Mouse (Mus musculus) erythroblast, embryonic 14.5 days (primary cell): ENCODE data around the gene Rbm38. TPM values are rescaled to one million over a fixed set of nuclear protein-coding genes. Genes with fewer than 3 reads are reported as not detected.

Experiments used
- H3K27me3 ChIP-seq: 2 replicates; pipeline ENCODE4 v1.6.1; 2012; ENCODE audit warnings: inconsistent platforms; ENCODE audit not compliant: control insufficient read depth
- H3K36me3 ChIP-seq: 2 replicates; pipeline ENCODE4 v1.6.1; 2012; ENCODE audit warnings: mild to moderate bottlenecking, inconsistent platforms; ENCODE audit not compliant: control insufficient read depth
- H3K4me1 ChIP-seq: 2 replicates; pipeline ENCODE4 v1.6.1; 2012; ENCODE audit warnings: inconsistent platforms; ENCODE audit not compliant: control insufficient read depth
- H3K4me3 ChIP-seq: replicated peaks from 2 replicates; pipeline ENCODE3; 2012; ENCODE audit warnings: moderate library complexity, mild to moderate bottlenecking, inconsistent platforms
- H3K9me3 ChIP-seq: 2 replicates; pipeline ENCODE4 v1.6.1; 2012; ENCODE audit warnings: low read length, inconsistent platforms, mixed read lengths; ENCODE audit not compliant: control insufficient read depth
- GATA1 ChIP-seq: IDR thresholded peaks from 2 replicates; pipeline ENCODE4 v1.6.1; 2012; ENCODE audit warnings: low read length, inconsistent platforms, mixed read lengths
- TAL1 ChIP-seq: IDR thresholded peaks from 3 replicates; pipeline ENCODE4 v1.6.1; 2012; ENCODE audit warnings: low read length, inconsistent platforms, mixed read lengths
- polyA plus RNA-seq: library from polyadenylated mRNA; stranded (reverse); fragments of >175 nt; gene quantifications from 2 replicates; pipeline ENCODE4 v1.2.3, GENCODE M21; 2012

Rbm38 gene
- polyA plus RNA-seq, 1 experiment, result 548 TPM

DNA sequence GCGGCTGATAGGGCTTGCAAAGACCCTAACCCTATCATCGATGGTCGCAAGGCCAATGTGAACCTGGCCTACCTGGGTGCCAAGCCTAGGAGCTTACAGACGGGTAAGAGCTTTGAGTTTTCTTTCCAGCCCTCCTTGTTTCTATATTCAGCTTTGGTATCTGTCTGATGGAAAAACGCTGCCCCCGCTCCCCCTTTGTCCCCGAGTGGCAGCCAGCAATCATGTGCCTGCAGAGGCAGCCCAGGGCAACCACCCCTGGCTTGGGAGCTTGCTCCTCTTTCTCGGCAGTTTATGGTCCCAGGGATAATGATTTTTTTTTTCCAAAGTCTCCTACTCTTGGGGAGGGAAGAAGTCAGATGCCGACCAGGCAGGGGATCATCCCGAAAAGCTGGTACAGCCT lies 2.5 kb downstream of the Rbm38 start:
- TF ChIP-seq GATA1 (no peak), TAL1 (no peak)
- H3K36me3 ChIP-seq, result peaks cover 60% of the 10 kb centered on the region
- no peaks in the 10 kb centered on the region; the same call in 1 of the 2 replicates for H3K27me3 ChIP-seq
- H3K4me1 ChIP-seq, result peaks cover 81% of the 10 kb centered on the region
- peak overlapping the region; percentile 68 for H3K4me3 ChIP-seq
- H3K9me3 ChIP-seq, result peaks cover 4% of the 10 kb centered on the region

DNA sequence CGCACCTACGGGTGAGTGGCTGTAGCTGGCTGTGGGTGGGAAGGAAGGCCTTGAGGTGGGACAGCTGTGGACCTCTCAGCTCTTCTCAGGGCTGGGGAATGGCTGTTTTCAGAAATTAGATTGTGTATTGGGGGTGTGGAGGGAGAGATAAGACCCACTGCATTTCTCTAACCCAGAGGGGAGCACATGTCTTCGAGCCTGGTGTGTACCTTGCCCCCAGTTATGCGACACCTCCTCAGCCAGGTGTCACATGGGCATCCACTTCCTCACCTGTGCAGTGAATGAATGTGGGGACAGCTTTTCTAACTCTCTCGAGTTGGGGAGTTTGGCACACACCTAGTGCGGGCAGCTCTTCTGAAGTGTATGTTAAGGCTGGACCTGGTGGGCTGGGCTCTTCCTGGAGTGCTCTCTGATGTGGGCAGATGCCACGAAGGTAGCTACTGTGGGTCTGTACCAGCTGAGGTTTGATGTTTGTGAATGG lies 3.1 kb downstream of the Rbm38 start:
- peaks cover 81% of the 10 kb centered on the region for H3K4me1 ChIP-seq

DNA sequence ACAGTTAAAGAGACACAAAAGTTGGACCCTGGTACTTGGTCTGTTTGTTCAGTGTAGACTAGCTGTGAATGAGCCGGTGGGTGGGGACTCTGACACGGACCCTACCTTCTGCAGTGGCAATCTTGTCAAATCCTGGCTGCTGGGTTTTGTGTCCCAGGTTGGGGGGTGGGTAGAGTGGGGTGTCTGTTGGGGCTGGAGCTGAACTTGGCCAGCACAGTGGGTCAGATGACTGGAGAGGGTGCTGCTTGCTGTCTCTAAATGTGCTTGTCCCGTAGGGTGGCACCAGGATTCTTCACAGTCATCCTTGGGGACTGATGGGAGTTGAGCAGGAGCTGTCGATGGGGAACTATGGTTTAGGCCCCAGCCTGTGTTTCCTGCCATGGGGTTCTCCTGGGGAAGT lies 3.7 kb downstream of the Rbm38 start:
- H3K36me3 ChIP-seq, result peaks cover 71% of the 10 kb centered on the region
- peak overlapping the region; percentile 68 for H3K4me3 ChIP-seq
- TF ChIP-seq GATA1 (no peak), TAL1 (no peak)
- peaks cover 81% of the 10 kb centered on the region for H3K4me1 ChIP-seq
- no peaks in the 10 kb centered on the region; the same call in 1 of the 2 replicates for H3K27me3 ChIP-seq
- H3K9me3 ChIP-seq, result peaks cover 4% of the 10 kb centered on the region

More for the DNA sequence above, 3.1 kb downstream of the Rbm38 start:
- TF ChIP-seq GATA1 (no peak; the same call in 1 of the 2 replicates), TAL1 (no peak)
- H3K36me3 ChIP-seq, result peaks cover 66% of the 10 kb centered on the region
- H3K4me3 ChIP-seq, result peak overlapping the region; percentile 68
- peaks cover 4% of the 10 kb centered on the region for H3K9me3 ChIP-seq
- H3K27me3 ChIP-seq, result no peaks in the 10 kb centered on the region; the same call in 1 of the 2 replicates

DNA sequence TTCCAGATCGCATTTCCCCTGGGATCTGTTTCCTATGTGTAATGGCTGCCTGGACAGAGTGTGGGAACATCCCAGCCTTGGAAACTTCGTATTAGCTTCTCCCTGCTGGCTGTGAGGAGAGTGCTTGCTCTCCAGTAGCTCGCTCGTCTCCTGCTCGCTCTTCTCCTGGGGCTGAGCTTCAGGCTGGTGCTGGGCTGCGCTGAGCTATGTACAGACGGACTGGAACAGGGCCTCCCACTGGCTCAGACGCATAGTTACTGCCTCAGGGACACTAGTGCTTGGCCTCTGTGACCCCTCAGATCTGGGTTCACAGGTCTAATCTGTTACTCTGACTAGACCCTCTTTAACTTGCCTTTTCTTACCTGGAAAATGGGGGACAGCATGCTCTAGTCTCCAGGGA lies 4.1 kb downstream of the Rbm38 start:
- Histone ChIP-seq H3K9me3 (peaks cover 4% of the 10 kb centered on the region), H3K27me3 (no peaks in the 10 kb centered on the region; the same call in 1 of the 2 replicates), H3K4me1 (peaks cover 81% of the 10 kb centered on the region), H3K4me3 (peak overlapping the region; percentile 68), H3K36me3 (peaks cover 76% of the 10 kb centered on the region)
- TF ChIP-seq TAL1 (no peak), GATA1 (no peak)

DNA sequence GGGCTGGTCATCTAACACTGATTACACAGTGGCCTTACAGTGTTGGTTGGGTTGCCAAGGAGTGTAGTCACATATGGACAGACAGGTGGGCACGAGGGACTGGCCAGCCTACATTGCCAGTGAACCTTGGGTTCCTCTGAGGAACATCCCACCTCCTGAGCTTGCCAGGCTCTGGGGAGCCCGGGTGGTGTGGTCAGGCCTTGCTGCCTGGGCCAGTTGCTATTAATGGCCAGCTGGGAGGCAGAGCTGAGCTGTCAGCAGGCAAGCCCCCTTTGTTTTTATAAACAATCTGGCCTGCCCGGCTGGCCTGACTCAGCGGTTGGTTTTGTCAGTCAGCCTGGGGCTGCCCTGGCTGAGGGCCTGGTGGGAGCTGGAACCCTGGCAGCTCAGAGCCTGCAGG lies 4.6 kb downstream of the Rbm38 start:
- Histone ChIP-seq H3K9me3 (peaks cover 4% of the 10 kb centered on the region), H3K4me1 (peaks cover 81% of the 10 kb centered on the region), H3K36me3 (peaks cover 81% of the 10 kb centered on the region), H3K4me3 (peak overlapping the region; percentile 68), H3K27me3 (no peaks in the 10 kb centered on the region; the same call in 1 of the 2 replicates)
- TF ChIP-seq TAL1, result no peak
- TF ChIP-seq GATA1, result no peak

DNA sequence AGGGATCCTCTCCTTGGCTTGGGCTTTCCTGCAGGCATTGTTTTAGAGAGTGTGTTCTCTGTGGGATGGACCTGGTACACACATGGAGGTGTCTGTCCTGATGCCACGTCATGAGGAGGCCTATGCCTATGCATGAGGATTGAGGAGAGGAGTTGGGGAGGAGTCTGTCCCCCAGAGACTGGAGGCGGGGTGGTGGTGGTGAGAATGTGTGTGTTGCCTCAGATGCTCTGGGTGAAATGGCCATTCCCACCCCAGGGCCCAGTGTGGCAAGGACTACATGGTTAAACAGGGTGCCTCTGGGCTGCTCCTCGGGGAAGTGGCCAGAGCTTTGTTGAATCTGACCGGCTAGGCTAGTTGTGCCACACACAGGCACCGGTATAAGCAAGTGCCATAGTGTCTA lies 6.0 kb downstream of the Rbm38 start:
- Histone ChIP-seq H3K4me3 (peak overlapping the region; percentile 68), H3K36me3 (peaks cover 95% of the 10 kb centered on the region), H3K9me3 (peaks cover 4% of the 10 kb centered on the region), H3K4me1 (peaks cover 81% of the 10 kb centered on the region), H3K27me3 (no peaks in the 10 kb centered on the region; the same call in 1 of the 2 replicates)
- TF ChIP-seq TAL1 (no peak), GATA1 (no peak)

DNA sequence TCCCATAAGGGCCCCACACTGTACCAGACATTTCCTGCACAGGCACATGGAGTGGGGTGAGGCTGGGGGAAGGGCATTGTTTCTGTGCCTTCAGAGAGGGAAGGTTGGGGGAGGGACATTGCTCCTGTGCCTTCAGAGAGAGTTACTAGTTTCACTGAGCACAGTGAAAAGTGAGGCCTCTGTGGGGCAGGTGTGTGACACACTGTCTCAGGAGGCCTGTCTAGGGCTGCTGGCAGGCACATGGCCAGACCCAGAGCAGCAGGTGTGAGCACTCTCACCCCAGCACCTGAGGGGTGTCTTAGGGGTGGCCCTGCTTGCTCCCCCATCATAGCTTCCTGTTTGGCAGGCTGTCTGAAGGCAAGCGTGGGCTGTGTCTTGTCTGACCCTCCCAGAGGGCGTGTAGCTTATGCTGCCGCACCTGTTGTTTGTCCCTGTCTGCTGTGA lies 6.4 kb downstream of the Rbm38 start:
- Histone ChIP-seq H3K9me3 (peaks cover 4% of the 10 kb centered on the region), H3K4me1 (peaks cover 82% of the 10 kb centered on the region), H3K36me3 (peaks cover 99% of the 10 kb centered on the region), H3K4me3 (peak overlapping the region; percentile 68), H3K27me3 (no peaks in the 10 kb centered on the region; the same call in 1 of the 2 replicates)
- TF ChIP-seq GATA1, result no peak
- no peak for TF ChIP-seq TAL1

DNA sequence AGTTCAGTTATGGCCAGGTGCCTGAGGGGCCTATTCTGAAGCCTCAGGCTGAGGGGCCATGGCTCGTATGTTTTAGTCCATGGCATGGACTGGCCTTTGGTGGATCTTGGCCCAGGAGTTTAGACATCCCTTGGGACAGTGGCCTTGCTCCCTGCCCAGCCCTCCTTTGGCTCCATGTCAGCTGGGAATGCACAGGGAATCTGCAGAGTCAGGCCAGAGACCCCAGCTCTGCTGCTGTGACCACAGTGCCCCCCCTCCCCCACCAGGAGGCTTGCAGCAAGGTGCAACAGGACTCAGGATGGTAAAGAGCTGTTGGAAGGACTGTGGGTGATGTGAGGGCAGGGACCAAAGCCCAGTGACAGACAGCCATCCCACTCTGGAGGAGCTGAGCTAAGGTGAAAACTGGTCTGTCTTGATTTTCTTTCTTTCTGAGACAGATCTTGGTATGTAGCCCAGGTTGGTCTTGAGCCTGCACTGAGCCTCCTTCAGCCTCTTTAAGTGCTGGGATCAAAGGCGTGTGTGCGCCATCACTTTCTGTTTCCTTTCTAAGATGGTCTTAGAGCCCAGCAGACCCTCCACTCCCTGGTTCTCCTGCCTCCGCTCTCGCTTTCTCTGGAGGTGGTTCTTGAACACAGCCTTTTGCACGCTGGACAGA lies 7.0 kb downstream of the Rbm38 start:
- Histone ChIP-seq H3K36me3 (peaks cover 100% of the 10 kb centered on the region), H3K4me3 (peak overlapping the region; percentile 68), H3K4me1 (peaks cover 87% of the 10 kb centered on the region), H3K27me3 (no peaks in the 10 kb centered on the region; the same call in 1 of the 2 replicates), H3K9me3 (peaks cover 4% of the 10 kb centered on the region)
- TF ChIP-seq GATA1 (no peak), TAL1 (no peak)

DNA sequence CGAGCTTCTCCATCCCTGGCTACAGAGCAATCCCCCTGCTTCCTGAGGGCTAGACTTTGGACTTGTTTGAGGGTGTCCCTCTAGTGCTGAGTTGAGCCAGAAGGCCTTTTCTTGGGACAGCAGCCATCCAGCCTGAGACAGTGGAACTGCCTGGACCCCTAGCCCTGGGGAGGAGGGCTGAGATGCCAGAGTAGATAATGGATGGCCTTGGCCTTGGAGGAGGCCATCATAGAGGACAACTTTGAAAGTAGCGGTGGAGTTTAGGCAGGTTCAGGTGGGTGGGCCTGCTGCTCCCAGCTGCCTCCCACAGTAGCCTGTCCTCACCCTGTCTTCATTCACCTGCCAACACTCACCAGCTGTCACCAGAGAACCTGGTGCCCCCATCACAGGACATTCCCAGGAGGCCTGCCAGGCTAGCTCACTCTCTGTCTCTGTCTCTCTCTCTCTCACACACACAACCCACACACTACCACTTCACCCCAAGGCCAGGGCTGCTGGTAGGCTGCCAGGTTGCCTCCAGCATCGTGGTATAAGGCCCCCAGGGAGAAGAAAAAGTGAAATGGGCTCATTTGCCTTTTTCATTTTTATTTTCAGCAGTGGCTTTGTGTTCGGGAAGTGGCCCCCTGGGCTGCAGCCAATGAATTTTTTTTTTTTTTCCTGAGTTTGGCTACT lies 7.7 kb downstream of the Rbm38 start:
- TF ChIP-seq GATA1, result no peak; the same call in 1 of the 2 replicates
- TF ChIP-seq TAL1, result no peak
- H3K4me1 ChIP-seq, result peaks cover 94% of the 10 kb centered on the region

More for the DNA sequence above, 7.7 kb downstream of the Rbm38 start:
- Histone ChIP-seq H3K27me3 (no peaks in the 10 kb centered on the region; the same call in 1 of the 2 replicates), H3K9me3 (peaks cover 4% of the 10 kb centered on the region), H3K4me3 (peak overlapping the region; percentile 68), H3K36me3 (peaks cover 100% of the 10 kb centered on the region)
